Comparison of ENCODE assay signal across 13 mouse cellular contexts in genomic region chr4:148365804-148366203, GRCm38 (mm10).
DNase-seq lines count a peak whose midpoint lies in the region; ATAC-seq and TF ChIP-seq lines count a peak whose summit lies in the region.
"Had no signal": no experiment of that assay in that cellular context is flagged by ENCODE, and none has a peak within 500 bp of the region (broad histone marks: within the 10 kb centered on the region; RNA-seq: fewer than 3 reads in every experiment).

No protein-coding gene starts in this region.

- H3K27ac ChIP-seq in forebrain, postnatal 0 days (ENCODE audit: low read depth, low read length), result no peak overlapping the region
- H3K27ac ChIP-seq in forebrain, embryonic 13.5 days, result no peak overlapping the region
- no peak overlapping the region for H3K27ac ChIP-seq in embryonic facial prominence, embryonic 11.5 days (replicated peaks; ENCODE audit: low read depth, low read length)
- H3K27ac ChIP-seq in midbrain, embryonic 12.5 days (replicated peaks), result no peak overlapping the region
- no peak overlapping the region for H3K27ac ChIP-seq in intestine, embryonic 15.5 days
- H3K27ac ChIP-seq: liver, embryonic 12.5 days had no signal

- H3K36me3 ChIP-seq in forebrain, postnatal 0 days (ENCODE audit: insufficient read depth), result no peaks in the 10 kb centered on the region
- no peaks in the 10 kb centered on the region for H3K36me3 ChIP-seq in forebrain, embryonic 13.5 days (ENCODE audit: poor library complexity, severe bottlenecking)
- H3K36me3 ChIP-seq in embryonic facial prominence, embryonic 11.5 days (replicated peaks; ENCODE audit: control insufficient read depth, insufficient read depth, low read depth, low read length), result no peaks in the 10 kb centered on the region
- H3K36me3 ChIP-seq in midbrain, embryonic 12.5 days, result no peaks in the 10 kb centered on the region
- H3K36me3 ChIP-seq in intestine, embryonic 15.5 days, result no peaks in the 10 kb centered on the region
- H3K36me3 ChIP-seq: liver, embryonic 12.5 days had no signal

- no peaks in the 10 kb centered on the region for H3K4me1 ChIP-seq in forebrain, postnatal 0 days (ENCODE audit: insufficient read depth)
- H3K4me1 ChIP-seq in forebrain, embryonic 13.5 days, result no peaks in the 10 kb centered on the region; the same call in 1 of the 2 replicates
- H3K4me1 ChIP-seq in embryonic facial prominence, embryonic 11.5 days (ENCODE audit: control insufficient read depth, insufficient read depth, low read length), result no peaks in the 10 kb centered on the region
- H3K4me1 ChIP-seq in midbrain, embryonic 12.5 days, result no peaks in the 10 kb centered on the region
- no peaks in the 10 kb centered on the region for H3K4me1 ChIP-seq in intestine, embryonic 15.5 days (replicated peaks)
- H3K4me1 ChIP-seq: liver, embryonic 12.5 days had no signal

- H3K27me3 ChIP-seq in forebrain, postnatal 0 days (ENCODE audit: insufficient read depth, low read length), result no peaks in the 10 kb centered on the region
- no peaks in the 10 kb centered on the region for H3K27me3 ChIP-seq in forebrain, embryonic 13.5 days
- no peaks in the 10 kb centered on the region for H3K27me3 ChIP-seq in embryonic facial prominence, embryonic 11.5 days (ENCODE audit: control insufficient read depth, insufficient read depth, low read length)
- H3K27me3 ChIP-seq in midbrain, embryonic 12.5 days, result no peaks in the 10 kb centered on the region; the same call in 1 of the 2 replicates
- H3K27me3 ChIP-seq in intestine, embryonic 15.5 days (replicated peaks), result no peaks in the 10 kb centered on the region
- H3K27me3 ChIP-seq: liver, embryonic 12.5 days had no signal

- ATAC-seq in forebrain, postnatal 0 days, result peak; percentile 32; the same call in 1 of the 2 replicates
- ATAC-seq in forebrain, embryonic 13.5 days, result no peak
- ATAC-seq in embryonic facial prominence, embryonic 11.5 days (replicated peaks; ENCODE audit: insufficient number of reproducible peaks, low FRiP score, low TSS enrichment, low read depth), result no peak
- ATAC-seq in midbrain, embryonic 12.5 days (ENCODE audit: low FRiP score, low read depth), result peak; percentile 53; the same call in 1 of the 2 replicates
- no peak for ATAC-seq in intestine, embryonic 15.5 days
- ATAC-seq: liver, embryonic 12.5 days; lung, postnatal 0 days had no signal

- H3K9me3 ChIP-seq in forebrain, postnatal 0 days (ENCODE audit: low read length), result no peaks in the 10 kb centered on the region
- H3K9me3 ChIP-seq in forebrain, embryonic 13.5 days (replicated peaks), result peaks cover 5% of the 10 kb centered on the region; the same call in 1 of the 2 replicates
- no peaks in the 10 kb centered on the region; the same call in 1 of the 2 replicates for H3K9me3 ChIP-seq in embryonic facial prominence, embryonic 11.5 days (replicated peaks; ENCODE audit: control insufficient read depth, low read length)
- H3K9me3 ChIP-seq in midbrain, embryonic 12.5 days, result 0 out of 2 replicates have a peak, but pooled peaks cover 4% of the 10 kb centered on the region
- no peaks in the 10 kb centered on the region for H3K9me3 ChIP-seq in intestine, embryonic 15.5 days
- H3K9me3 ChIP-seq: liver, embryonic 12.5 days had no signal

- WGBS in forebrain, postnatal 0 days, result 71% methylated on average over 4 of the region's 4 CpGs
- WGBS in forebrain, embryonic 13.5 days, result 62% methylated on average over 4 of the region's 4 CpGs
- WGBS in embryonic facial prominence, embryonic 11.5 days, result 47% methylated on average over 4 of the region's 4 CpGs
- 56% methylated on average over 4 of the region's 4 CpGs for WGBS in midbrain, embryonic 12.5 days
- whole genome bisulfite sequencing in intestine, embryonic 15.5 days, result 42% methylated on average over 4 of the region's 4 CpGs

- H3K9ac ChIP-seq in forebrain, postnatal 0 days, result no peak overlapping the region
- H3K9ac ChIP-seq in forebrain, embryonic 13.5 days, result no peak overlapping the region
- H3K9ac ChIP-seq in embryonic facial prominence, embryonic 11.5 days (replicated peaks; ENCODE audit: low read length), result no peak overlapping the region
- no peak overlapping the region for H3K9ac ChIP-seq in midbrain, embryonic 12.5 days (replicated peaks)
- no peak overlapping the region for H3K9ac ChIP-seq in intestine, embryonic 15.5 days
- H3K9ac ChIP-seq: liver, embryonic 12.5 days had no signal

- no peak overlapping the region for H3K4me3 ChIP-seq in forebrain, postnatal 0 days (ENCODE audit: low read depth, low read length)
- no peak overlapping the region for H3K4me3 ChIP-seq in forebrain, embryonic 13.5 days
- H3K4me3 ChIP-seq in embryonic facial prominence, embryonic 11.5 days (ENCODE audit: low read depth, low read length), result no peak overlapping the region
- no peak overlapping the region for H3K4me3 ChIP-seq in midbrain, embryonic 12.5 days
- no peak overlapping the region for H3K4me3 ChIP-seq in intestine, embryonic 15.5 days (replicated peaks)
- H3K4me3 ChIP-seq: erythroblast, embryonic 14.5 days; liver, embryonic 12.5 days had no signal

- no peak for DNase-seq in forebrain, postnatal 0 days
- peak; percentile 39 for DNase-seq in embryonic facial prominence, embryonic 11.5 days (ENCODE audit: low spot score)
- no peak for DNase-seq in Muller cell, postnatal 12 days (ENCODE audit: inconsistent ontology term)
- no peak for DNase-seq in adrenal gland, adult 8-10 months
- no peak for DNase-seq in urinary bladder, postnatal 4 days (ENCODE audit: low spot score in 2 of 2)
- DNase-seq: heart, postnatal 14 days; kidney, adult 18-20 months had no signal

- no peak for TF ChIP-seq CTCF in forebrain, postnatal 0 days (IDR thresholded peaks at IDR 0.05; ENCODE audit: low read depth)

- H3K4me2 ChIP-seq in forebrain, postnatal 0 days (ENCODE audit: low read depth), result no peak overlapping the region
- H3K4me2 ChIP-seq in forebrain, embryonic 13.5 days, result no peak overlapping the region
- no peak overlapping the region for H3K4me2 ChIP-seq in embryonic facial prominence, embryonic 11.5 days (ENCODE audit: low read depth, low read length)
- H3K4me2 ChIP-seq in midbrain, embryonic 12.5 days (replicated peaks), result no peak overlapping the region
- no peak overlapping the region for H3K4me2 ChIP-seq in intestine, embryonic 15.5 days (replicated peaks)
- H3K4me2 ChIP-seq: liver, embryonic 12.5 days had no signal

Comparison
In these comparisons a context has a peak if more than half of its experiments do, and no peak if none do; other contexts are left out.
1. ATAC-seq: peak in forebrain, postnatal 0 days (single experiment) and midbrain, embryonic 12.5 days (single experiment); none in forebrain, embryonic 13.5 days (single experiment), embryonic facial prominence, embryonic 11.5 days (single experiment) and intestine, embryonic 15.5 days (single experiment).